Mouse (Mus musculus) heart, postnatal 0 days (tissue): Measurements from ENCODE around the gene Barhl1. TPM values are rescaled to one million over a fixed set of nuclear protein-coding genes. Genes with fewer than 3 reads are reported as not detected.

Experiments
- ATAC-seq: fragments of 200-750 bp; cut with Nextera tagmentation; 2 replicates; pipeline ENCODE4 v1.8.0; 2017; ENCODE audit warnings: low read depth, moderate number of reproducible peaks, moderate library complexity; ENCODE audit not compliant: insufficient read depth
- DNase-seq: peaks from one replicate; pipeline ENCODE4 v3.0.0-alpha.2; 2016; ENCODE audit warnings: low spot score
- H3K27ac ChIP-seq: fragments of 300-500 bp; sonication (generic); 2 replicates; pipeline ENCODE4 v1.5.1; 2014; ENCODE audit warnings: low read depth, mild to moderate bottlenecking
- H3K27me3 ChIP-seq: fragments of 300-500 bp; sonication (generic); 2 replicates; pipeline ENCODE4 v1.6.1; 2014; ENCODE audit warnings: low read length, mixed read lengths; ENCODE audit not compliant: control insufficient read depth, insufficient read depth
- H3K36me3 ChIP-seq: fragments of 300-500 bp; sonication (generic); replicated peaks from 2 replicates; pipeline ENCODE4 v1.6.1; 2014; ENCODE audit warnings: low read length, mixed read lengths; ENCODE audit not compliant: control insufficient read depth, insufficient read depth
- H3K4me1 ChIP-seq: fragments of 300-500 bp; sonication (generic); 2 replicates; pipeline ENCODE4 v1.6.1; 2014; ENCODE audit warnings: antibody characterized with exemption; ENCODE audit not compliant: control insufficient read depth, insufficient read depth
- H3K4me2 ChIP-seq: fragments of 300-500 bp; sonication (generic); 2 replicates; pipeline ENCODE4 v1.6.1; 2014; ENCODE audit warnings: low read depth, mild to moderate bottlenecking, low read length, moderate library complexity
- H3K4me3 ChIP-seq: fragments of 300-500 bp; sonication (generic); 2 replicates; pipeline ENCODE4 v1.5.1; 2014; ENCODE audit warnings: low read depth, low read length
- H3K9ac ChIP-seq: fragments of 300-500 bp; sonication (generic); replicated peaks from 2 replicates; pipeline ENCODE4 v1.6.1; 2014; ENCODE audit warnings: low read depth, low read length, mixed read lengths
- H3K9me3 ChIP-seq: fragments of 300-500 bp; sonication (generic); replicated peaks from 2 replicates; pipeline ENCODE4 v1.6.1; 2016; ENCODE audit warnings: low read length; ENCODE audit not compliant: control insufficient read depth
- CTCF ChIP-seq: IDR thresholded peaks from 2 replicates; pipeline ENCODE4 v1.5.1; 2016; ENCODE audit warnings: antibody characterized with exemption, control low read depth, low read depth
- EP300 ChIP-seq: IDR thresholded peaks from 2 replicates; pipeline ENCODE4 v1.6.1; 2016; ENCODE audit warnings: antibody characterized with exemption, low read depth
- WGBS: fragments of 180-500 bp; shearing (Covaris S2); extraction: QIAGEN DNeasy Blood & Tissue Kit; methylation state at CpG from one replicate; pipeline ENCODE4 v1.1.7; 2014; 5-methylcytosine and 5-hydroxymethylcytosine counted together
- polyA plus RNA-seq: library from polyadenylated mRNA; unstranded; fragments of >200 nt; fragmentation: Nextera tagmentation; extraction: Ambion mirVana; gene quantifications from 2 replicates; pipeline ENCODE4 v1.2.1, GENCODE M21; 2015
- total RNA-seq: library from RNA; depleted of rRNA; stranded (reverse); fragments of >200 nt; gene quantifications from 2 replicates; pipeline ENCODE4 v1.2.3, GENCODE M21; 2014; ENCODE audit warnings: low replicate concordance

The Barhl1 gene
- total and polyA plus RNA-seq, 2 experiments from 2014 or later: not detected

DNA sequence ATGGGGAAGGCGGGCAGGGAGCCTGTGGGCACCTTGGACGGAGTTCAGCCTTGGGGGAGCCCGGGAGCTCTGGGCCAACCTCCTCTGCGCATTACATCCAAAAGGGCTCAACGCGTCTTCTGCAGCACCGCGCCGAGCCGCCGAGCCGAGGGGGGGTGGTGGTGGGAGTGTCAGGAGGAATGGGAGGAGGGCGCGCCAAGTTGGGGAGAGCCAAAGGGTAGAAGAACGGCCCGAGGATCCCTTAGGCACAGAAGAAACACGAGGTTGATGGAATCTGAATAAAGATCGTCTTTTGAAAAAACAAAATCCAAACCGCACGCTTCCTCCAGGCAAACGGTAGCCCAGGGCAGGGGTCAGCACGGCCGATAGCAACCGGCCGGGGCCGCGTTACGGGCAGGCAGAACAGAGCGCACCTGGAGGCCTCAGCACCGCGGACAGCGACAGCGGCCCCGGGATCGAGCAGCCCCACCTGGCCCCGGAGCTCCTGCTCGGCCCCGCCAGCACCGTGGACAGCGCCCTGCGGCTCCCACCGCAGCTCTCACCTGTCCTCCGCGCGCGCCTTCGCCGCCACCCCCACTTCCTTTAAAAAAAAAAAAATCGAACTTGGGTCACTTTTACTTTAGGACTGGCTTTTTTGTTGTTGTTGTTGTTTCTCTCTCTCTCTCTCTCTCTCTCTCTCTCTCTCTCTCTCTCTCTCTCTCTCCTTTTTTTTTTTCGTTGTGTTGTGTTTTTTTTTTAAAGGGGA, 528 bp downstream of the Barhl1 start:
- Histone ChIP-seq H3K4me2 (no peak overlapping the region), H3K27me3 (peaks cover 97% of the 10 kb centered on the region), H3K9me3 (no peaks in the 10 kb centered on the region), H3K36me3 (no peaks in the 10 kb centered on the region), H3K4me3 (no peak overlapping the region), H3K9ac (no peak overlapping the region), H3K4me1 (no peaks in the 10 kb centered on the region), H3K27ac (no peak overlapping the region)
- under 1% methylated on average over 50 of the region's 50 CpGs for WGBS
- DNase-seq (no peak), ATAC-seq (peak; percentile 68; the same call in 1 of the 2 replicates)
- TF ChIP-seq CTCF: no peak
- TF ChIP-seq EP300: no peak

GRCm38 (mm10) chr2:28915104-28915738, 1.2 kb downstream of the Barhl1 start:
- Histone ChIP-seq H3K9ac (no peak overlapping the region), H3K4me3 (no peak overlapping the region), H3K36me3 (no peaks in the 10 kb centered on the region), H3K27me3 (peaks cover 97% of the 10 kb centered on the region), H3K4me2 (no peak overlapping the region), H3K9me3 (no peaks in the 10 kb centered on the region), H3K27ac (no peak overlapping the region), H3K4me1 (no peaks in the 10 kb centered on the region)
- WGBS: 5% methylated on average over 22 of the region's 22 CpGs
- DNase-seq (no peak), ATAC-seq (no peak)
- TF ChIP-seq EP300 (no peak), CTCF (no peak)

DNA sequence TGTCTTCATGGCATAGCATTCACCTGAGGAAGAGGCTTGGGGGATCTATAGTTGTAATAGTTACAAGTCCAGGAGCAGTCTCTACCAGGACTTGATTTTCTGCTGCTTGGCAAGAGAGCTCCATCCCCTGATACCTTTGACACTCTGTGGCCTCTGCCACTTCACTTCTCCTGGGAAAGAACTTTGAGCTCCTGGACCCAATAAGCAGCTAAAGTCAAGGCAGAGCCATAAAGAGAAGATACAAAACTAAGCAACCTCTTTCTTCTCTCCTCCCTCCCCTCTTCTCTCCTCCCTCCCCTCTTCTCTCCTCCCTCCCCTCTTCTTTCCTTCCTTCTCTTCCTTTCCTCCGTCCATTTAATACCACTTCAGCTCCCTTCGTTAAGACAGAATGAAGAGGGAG, 2.3 kb downstream of the Barhl1 start:
- H3K27ac ChIP-seq: no peak overlapping the region
- no peaks in the 10 kb centered on the region for H3K9me3 ChIP-seq
- no peak for TF ChIP-seq EP300
- TF ChIP-seq CTCF: no peak
- no peak overlapping the region for H3K4me3 ChIP-seq
- H3K4me1 ChIP-seq: 0 out of 2 replicates have a peak, but pooled peaks cover under 1% of the 10 kb centered on the region
- no peak overlapping the region for H3K4me2 ChIP-seq
- 14% methylated on average over 2 of the region's 2 CpGs for WGBS
- no peak overlapping the region for H3K9ac ChIP-seq
- ATAC-seq: no peak
- H3K27me3 ChIP-seq: peaks cover 100% of the 10 kb centered on the region
- DNase-seq: no peak
- no peaks in the 10 kb centered on the region for H3K36me3 ChIP-seq

- no peak for TF ChIP-seq CTCF
- TF ChIP-seq EP300: no peak
- H3K27ac ChIP-seq: no peak overlapping the region
- H3K4me1 ChIP-seq: peaks cover 9% of the 10 kb centered on the region; the same call in 1 of the 2 replicates
- WGBS: 7% methylated on average over 4 of the region's 4 CpGs
- no peak overlapping the region for H3K9ac ChIP-seq
- H3K9me3 ChIP-seq: no peaks in the 10 kb centered on the region
- ATAC-seq: no peak
- DNase-seq: no peak
- no peak overlapping the region for H3K4me3 ChIP-seq
- no peak overlapping the region for H3K4me2 ChIP-seq
- H3K27me3 ChIP-seq: peaks cover 99% of the 10 kb centered on the region
- H3K36me3 ChIP-seq: no peaks in the 10 kb centered on the region
Measured at GRCm38 (mm10) chr2:28912961-28913360, 3.5 kb downstream of the Barhl1 start.

- WGBS: 4% methylated on average over 33 of the region's 33 CpGs
- DNase-seq: no peak
- no peak overlapping the region for H3K4me2 ChIP-seq
- no peak for ATAC-seq
- TF ChIP-seq EP300 (no peak), CTCF (no peak)
- H3K27ac ChIP-seq: no peak overlapping the region
- peaks cover 99% of the 10 kb centered on the region for H3K27me3 ChIP-seq
- H3K9ac ChIP-seq: no peak overlapping the region
- peaks cover 9% of the 10 kb centered on the region; the same call in 1 of the 2 replicates for H3K4me1 ChIP-seq
- H3K4me3 ChIP-seq: no peak overlapping the region
- no peaks in the 10 kb centered on the region for H3K9me3 ChIP-seq
- no peaks in the 10 kb centered on the region for H3K36me3 ChIP-seq
Measured at GRCm38 (mm10) chr2:28912039-28912700, 4.3 kb downstream of the Barhl1 start.
